Mouse (Mus musculus) c-Kit-negative CD71-positive TER-119-positive erythroid progenitor cells, embryonic 14.5 days (primary cell): Measurements from ENCODE around the gene Dpp9.

Source experiments
- DNase-seq: peaks from one replicate; pipeline ENCODE4 v3.0.0-alpha.2; 2013; ENCODE audit warnings: low read depth, low spot score

Dpp9 gene

GRCm38 (mm10) chr17:56141702-56142605, 76.8 kb downstream of the Dpp9 start:
- DNase-seq, result no peak

GRCm38 (mm10) chr17:56139858-56140595, 78.7 kb downstream of the Dpp9 start, which contains the start of gene Sema6b:
Sema6b (minus strand) TSS chr17:56140343.
- DNase-seq, result no peak

- DNase-seq, result no peak
These were observed 79.3 kb downstream of the Dpp9 start for GRCm38 (mm10) chr17:56139355-56139754.

DNA sequence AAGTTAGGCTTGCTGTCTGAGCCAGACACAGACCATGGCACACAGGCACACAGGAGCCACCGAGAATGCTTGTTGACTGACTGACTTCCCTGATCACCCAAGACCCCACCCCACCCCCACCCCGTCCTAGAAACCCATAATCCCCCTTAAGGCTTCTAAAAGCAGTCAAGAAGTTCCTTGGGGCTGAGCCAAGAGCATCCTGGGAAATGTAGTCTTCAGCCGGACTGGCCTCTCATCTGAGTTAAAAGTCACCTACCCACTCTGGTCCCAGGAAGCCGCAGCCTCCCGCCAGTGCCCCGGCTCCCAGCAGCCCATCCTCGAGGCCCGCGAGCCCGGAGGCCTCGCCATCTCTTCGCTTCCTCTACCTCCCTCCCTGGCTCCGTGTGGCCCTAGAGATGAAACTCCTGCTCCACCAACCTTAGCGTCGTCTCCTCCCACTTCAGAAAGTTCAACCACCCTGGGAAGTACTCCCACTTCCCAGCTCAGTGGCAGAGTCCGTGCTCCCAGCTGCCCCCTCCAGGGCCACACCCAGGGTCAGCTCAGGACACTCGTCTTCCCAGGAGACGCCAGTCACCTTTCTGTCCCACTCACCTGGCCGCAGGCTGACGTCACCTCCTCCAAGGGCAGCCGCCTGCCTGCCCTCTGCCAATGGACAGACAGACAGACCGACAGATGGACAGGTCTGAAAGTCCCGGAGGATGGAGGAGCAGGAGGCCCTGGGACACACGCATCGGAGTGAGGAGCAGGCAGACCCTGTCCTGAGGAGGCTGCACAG, 80.7 kb downstream of the Dpp9 start:
- DNase-seq, result no peak
